Mouse (Mus musculus) neural tube, embryonic 14.5 days (tissue): ENCODE data around the gene Pde11a. TPM values are rescaled to one million over a fixed set of nuclear protein-coding genes. Genes with fewer than 3 reads are reported as not detected.

Experiments used
- ATAC-seq: fragments of 200-750 bp; cut with Nextera tagmentation; 2 replicates; pipeline ENCODE4 v1.8.0; 2017; ENCODE audit warnings: low read depth, mild to moderate bottlenecking, moderate TSS enrichment, moderate library complexity
- H3K27ac ChIP-seq: fragments of 300-500 bp; sonication (generic); 2 replicates; pipeline ENCODE4 v1.5.1; 2014; ENCODE audit warnings: low read depth, mild to moderate bottlenecking, control low read depth, low read length, moderate library complexity, mixed read lengths
- H3K27me3 ChIP-seq: fragments of 300-500 bp; sonication (generic); 2 replicates; pipeline ENCODE4 v1.6.1; 2014; ENCODE audit warnings: low read length; ENCODE audit not compliant: control insufficient read depth, insufficient read depth
- H3K36me3 ChIP-seq: fragments of 300-500 bp; sonication (generic); 2 replicates; pipeline ENCODE4 v1.6.1; 2014; ENCODE audit warnings: low read length, mixed read lengths; ENCODE audit not compliant: control insufficient read depth, insufficient read depth
- H3K4me1 ChIP-seq: fragments of 300-500 bp; sonication (generic); 2 replicates; pipeline ENCODE4 v1.6.1; 2014; ENCODE audit warnings: low read length; ENCODE audit not compliant: control insufficient read depth, insufficient read depth
- H3K4me2 ChIP-seq: fragments of 300-500 bp; sonication (generic); 2 replicates; pipeline ENCODE4 v1.6.1; 2014; ENCODE audit warnings: mild to moderate bottlenecking, low read depth, low read length, control low read depth
- H3K4me3 ChIP-seq: fragments of 300-500 bp; sonication (generic); 2 replicates; pipeline ENCODE4 v1.5.1; 2014; ENCODE audit warnings: low read depth, low read length, control low read depth, mixed read lengths
- H3K9ac ChIP-seq: fragments of 300-500 bp; sonication (generic); replicated peaks from 2 replicates; pipeline ENCODE4 v1.6.1; 2014; ENCODE audit warnings: low read depth, mild to moderate bottlenecking, control low read depth, low read length, mixed read lengths
- H3K9me3 ChIP-seq: fragments of 300-500 bp; sonication (generic); 2 replicates; pipeline ENCODE4 v1.6.1; 2016; ENCODE audit warnings: low read length; ENCODE audit not compliant: control insufficient read depth
- WGBS: fragments of 180-500 bp; shearing (Covaris S2); extraction: QIAGEN DNeasy Blood & Tissue Kit; methylation state at CpG from one replicate; pipeline ENCODE4 v1.1.7; 2014; 5-methylcytosine and 5-hydroxymethylcytosine counted together
- polyA plus RNA-seq: library from polyadenylated mRNA; unstranded; fragments of >200 nt; fragmentation: Nextera tagmentation; extraction: Ambion mirVana; gene quantifications from 2 replicates; pipeline ENCODE4 v1.2.1, GENCODE M21; 2014

The Pde11a gene
- polyA plus RNA-seq, 1 experiment from 2014 or later, result 3.3 TPM

DNA sequence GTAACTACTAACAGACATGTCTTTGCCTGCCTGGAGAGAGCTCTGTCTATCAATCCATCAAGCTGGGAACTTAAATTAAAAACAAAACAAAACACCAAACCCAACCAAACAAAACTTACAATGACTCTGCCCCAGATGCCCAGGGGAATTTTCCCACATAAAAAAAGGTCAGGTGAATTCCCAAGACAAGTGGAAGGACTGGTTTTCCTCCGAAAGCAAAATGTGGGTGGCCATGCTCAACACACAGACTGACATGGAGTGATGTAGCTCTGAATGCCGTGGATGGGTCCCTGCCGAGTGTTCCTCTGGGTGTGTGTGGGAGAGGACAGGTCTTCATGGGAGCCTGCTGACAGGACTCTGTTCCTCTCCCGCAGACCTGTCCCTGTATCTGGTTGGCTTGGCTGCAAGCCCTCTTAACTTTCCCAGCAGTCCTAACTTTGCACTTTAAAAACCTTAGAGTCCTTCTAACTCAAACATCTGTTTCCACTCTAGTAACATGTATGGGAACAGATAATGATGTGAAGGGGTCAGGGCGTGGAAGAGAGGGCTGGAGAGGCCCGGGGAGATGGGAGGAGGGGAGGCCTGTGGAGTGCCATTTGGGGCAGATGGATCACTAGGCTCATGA lies 346.9 kb downstream of the Pde11a start:
- H3K27me3 ChIP-seq, result no peaks in the 10 kb centered on the region
- peaks cover 32% of the 10 kb centered on the region for H3K4me1 ChIP-seq
- ATAC-seq, result no peak
- no peaks in the 10 kb centered on the region for H3K9me3 ChIP-seq
- H3K4me3 ChIP-seq, result no peak overlapping the region
- no peak overlapping the region for H3K27ac ChIP-seq
- WGBS, result 58% methylated on average over 6 of the region's 6 CpGs
- no peak overlapping the region for H3K9ac ChIP-seq
- H3K36me3 ChIP-seq, result no peaks in the 10 kb centered on the region
- H3K4me2 ChIP-seq, result no peak overlapping the region

GRCm38 (mm10) chr2:75990885-75991539 lies 347.6 kb downstream of the Pde11a start:
- Histone ChIP-seq H3K4me3 (no peak overlapping the region), H3K27me3 (no peaks in the 10 kb centered on the region), H3K4me1 (peaks cover 38% of the 10 kb centered on the region), H3K36me3 (no peaks in the 10 kb centered on the region), H3K4me2 (no peak overlapping the region), H3K9ac (no peak overlapping the region), H3K27ac (no peak overlapping the region), H3K9me3 (no peaks in the 10 kb centered on the region)
- WGBS, result 55% methylated on average over 13 of the region's 13 CpGs
- ATAC-seq, result no peak

- Histone ChIP-seq H3K36me3 (no peaks in the 10 kb centered on the region), H3K4me1 (peaks cover 40% of the 10 kb centered on the region), H3K9ac (no peak overlapping the region; the same call in 1 of the 2 replicates), H3K9me3 (no peaks in the 10 kb centered on the region), H3K4me3 (no peak overlapping the region), H3K4me2 (peak overlapping the region; percentile 39; the same call in 1 of the 2 replicates), H3K27ac (peak overlapping the region; percentile 95), H3K27me3 (no peaks in the 10 kb centered on the region)
- 47% methylated on average over 4 of the region's 4 CpGs for WGBS
- no peak for ATAC-seq
Observed at GRCm38 (mm10) chr2:75989694-75990093, 348.9 kb downstream of the Pde11a start.

- Histone ChIP-seq H3K4me1 (peaks cover 40% of the 10 kb centered on the region), H3K36me3 (no peaks in the 10 kb centered on the region), H3K27ac (peak overlapping the region; percentile 95), H3K9me3 (no peaks in the 10 kb centered on the region), H3K27me3 (no peaks in the 10 kb centered on the region), H3K4me2 (peak overlapping the region; percentile 39), H3K4me3 (peak overlapping the region; percentile 8), H3K9ac (peak overlapping the region; percentile 46)
- ATAC-seq, result peak; percentile 78
- WGBS, result 9% methylated on average over 7 of the region's 7 CpGs
Observed at GRCm38 (mm10) chr2:75988779-75989363, 349.7 kb downstream of the Pde11a start.

DNA sequence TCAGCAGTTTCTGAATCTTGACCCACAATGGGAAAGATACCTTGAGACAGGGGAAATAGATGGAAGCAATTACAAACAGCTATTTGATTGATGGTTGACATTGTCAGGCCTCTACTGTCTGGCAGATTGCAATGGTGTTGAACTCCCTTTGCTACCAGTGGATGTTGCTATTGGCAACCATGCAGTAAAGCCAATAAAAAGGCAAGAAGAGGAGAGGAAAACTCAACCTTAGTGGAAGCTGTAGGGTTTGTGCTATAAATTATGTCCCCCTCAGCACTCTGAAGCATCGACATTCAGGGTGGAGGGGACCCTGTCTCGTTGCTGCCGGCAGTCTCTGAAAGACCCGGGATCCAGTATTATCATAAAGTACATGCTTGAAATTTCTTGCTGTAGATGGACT lies 350.2 kb downstream of the Pde11a start:
- no peaks in the 10 kb centered on the region for H3K36me3 ChIP-seq
- ATAC-seq, result peak; percentile 77
- peak overlapping the region; percentile 8; the same call in 1 of the 2 replicates for H3K4me3 ChIP-seq
- peak overlapping the region; percentile 39 for H3K4me2 ChIP-seq
- H3K9ac ChIP-seq, result peak overlapping the region; percentile 46
- peaks cover 40% of the 10 kb centered on the region for H3K4me1 ChIP-seq
- peak overlapping the region; percentile 95 for H3K27ac ChIP-seq
- H3K27me3 ChIP-seq, result no peaks in the 10 kb centered on the region
- WGBS, result 3% methylated on average over 4 of the region's 4 CpGs
- no peaks in the 10 kb centered on the region for H3K9me3 ChIP-seq

DNA sequence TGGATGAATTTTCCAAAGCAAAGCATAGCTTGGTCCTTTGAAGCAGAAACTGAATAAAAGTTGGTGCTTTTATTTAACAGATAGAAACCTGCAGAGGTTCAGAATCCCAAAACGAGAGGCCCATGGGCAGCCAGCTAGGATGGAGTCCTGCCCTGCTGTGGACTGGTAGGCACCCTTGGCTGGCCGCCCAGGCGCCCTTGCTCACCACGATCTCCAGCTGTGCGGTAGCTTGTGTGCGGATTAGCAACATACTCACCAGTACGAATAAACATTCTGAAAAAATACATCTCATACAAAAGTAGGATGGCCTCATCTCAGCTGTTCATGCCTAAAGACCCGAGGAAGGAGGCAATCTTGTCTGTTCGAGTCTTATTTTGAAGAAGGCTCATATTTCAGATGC lies 350.8 kb downstream of the Pde11a start:
- no peak overlapping the region for H3K4me2 ChIP-seq
- peaks cover 40% of the 10 kb centered on the region for H3K4me1 ChIP-seq
- no peaks in the 10 kb centered on the region for H3K9me3 ChIP-seq
- no peak for ATAC-seq
- no peak overlapping the region for H3K9ac ChIP-seq
- no peaks in the 10 kb centered on the region for H3K36me3 ChIP-seq
- peak overlapping the region; percentile 95 for H3K27ac ChIP-seq
- WGBS, result 58% methylated on average over 9 of the region's 9 CpGs
- no peak overlapping the region for H3K4me3 ChIP-seq
- H3K27me3 ChIP-seq, result no peaks in the 10 kb centered on the region

GRCm38 (mm10) chr2:75985124-75985523 lies 353.4 kb downstream of the Pde11a start:
- Histone ChIP-seq H3K9me3 (no peaks in the 10 kb centered on the region), H3K4me1 (peaks cover 34% of the 10 kb centered on the region), H3K9ac (no peak overlapping the region), H3K4me2 (peak overlapping the region; percentile 1; the same call in 1 of the 2 replicates), H3K27me3 (no peaks in the 10 kb centered on the region), H3K27ac (peak overlapping the region; percentile 65; the same call in 1 of the 2 replicates), H3K4me3 (no peak overlapping the region), H3K36me3 (no peaks in the 10 kb centered on the region)
- WGBS, result 2% methylated on average over 2 of the region's 2 CpGs
- ATAC-seq, result peak; percentile 66

DNA sequence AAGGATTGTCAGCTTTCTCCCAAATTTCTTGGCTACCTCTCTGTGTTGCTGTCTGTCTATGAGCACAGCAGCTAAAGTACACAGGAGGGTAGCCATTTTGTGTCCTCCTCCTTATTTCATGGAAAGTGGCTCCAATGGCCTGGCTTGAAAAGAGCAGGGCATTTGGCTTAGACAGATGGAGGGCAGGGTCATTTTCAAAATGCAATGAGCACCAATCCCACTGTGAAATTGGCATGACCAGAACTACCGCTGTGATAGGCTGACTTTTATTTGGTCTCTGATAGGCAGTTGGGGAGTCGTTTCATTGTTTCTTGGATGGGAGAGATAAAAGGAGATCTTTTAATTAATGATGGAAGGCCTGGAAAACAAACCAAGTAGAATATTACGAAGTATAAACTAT lies 354.7 kb downstream of the Pde11a start:
- ATAC-seq, result no peak
- no peak overlapping the region for H3K9ac ChIP-seq
- 43% methylated on average over 3 of the region's 3 CpGs for WGBS

DNA sequence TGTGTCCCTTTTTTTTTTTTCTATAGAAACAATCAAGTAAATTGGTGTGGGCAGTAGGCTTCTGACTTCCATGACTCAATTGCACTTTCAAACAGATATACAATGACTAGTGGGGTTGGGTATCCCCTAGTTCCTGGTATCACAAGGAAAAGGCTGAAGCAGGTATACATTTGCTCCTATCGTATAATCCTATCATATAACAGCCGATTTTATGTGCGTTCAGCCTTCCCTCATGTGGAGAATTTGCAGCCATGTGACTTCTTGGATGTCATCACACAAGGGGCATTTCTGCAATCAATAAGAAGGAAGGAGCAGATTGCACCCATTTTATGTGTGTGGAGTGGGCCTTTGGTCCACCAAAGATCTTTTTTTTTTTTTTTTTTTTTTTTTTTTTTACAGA lies 355.5 kb downstream of the Pde11a start:
- WGBS, result 95% methylated on average over 3 of the region's 3 CpGs
- Histone ChIP-seq H3K36me3 (no peaks in the 10 kb centered on the region), H3K27me3 (no peaks in the 10 kb centered on the region), H3K27ac (no peak overlapping the region), H3K4me2 (no peak overlapping the region), H3K9ac (no peak overlapping the region), H3K4me3 (no peak overlapping the region), H3K4me1 (peaks cover 14% of the 10 kb centered on the region), H3K9me3 (no peaks in the 10 kb centered on the region)
- no peak for ATAC-seq

More for the DNA sequence above, 354.7 kb downstream of the Pde11a start:
- Histone ChIP-seq H3K36me3 (no peaks in the 10 kb centered on the region), H3K9me3 (no peaks in the 10 kb centered on the region), H3K27ac (0 out of 2 replicates have a peak overlapping the region, but pooled peaks have one; percentile 4), H3K4me2 (no peak overlapping the region), H3K27me3 (no peaks in the 10 kb centered on the region), H3K4me1 (peaks cover 21% of the 10 kb centered on the region), H3K4me3 (no peak overlapping the region)
